Comparison of ENCODE assay signal across 19 mouse cellular contexts in genomic region chr5:33687142-33687541, GRCm38 (mm10). TPM values are rescaled to one million over a fixed set of nuclear protein-coding genes. Genes with fewer than 3 reads are reported as not detected.
A peak's percentile ranks its signal among the peaks of the same experiment; 100 is the strongest.
DNase-seq lines count a peak whose midpoint lies in the region; ATAC-seq and TF ChIP-seq lines count a peak whose summit lies in the region.
"Had no signal": no experiment of that assay in that cellular context is flagged by ENCODE, and none has a peak within 500 bp of the region (broad histone marks: within the 10 kb centered on the region; RNA-seq: fewer than 3 reads in every experiment).

No protein-coding gene starts in this region.

- ATAC-seq in kidney, embryonic 15.5 days (replicated peaks; ENCODE audit: low FRiP score): no peak
- ATAC-seq in liver, embryonic 12.5 days: no peak
- peak; percentile 49 for ATAC-seq in liver, embryonic 15.5 days (ENCODE audit: insufficient read depth)
- peak; percentile 62; the same call in 1 of the 2 replicates for ATAC-seq in stomach, embryonic 15.5 days (ENCODE audit: insufficient read depth, low FRiP score, low read depth)
- no peak for ATAC-seq in forebrain, postnatal 0 days
- ATAC-seq: forebrain, embryonic 15.5 days had no signal

- no peaks in the 10 kb centered on the region for H3K36me3 ChIP-seq in kidney, adult 2 months (ENCODE audit: control insufficient read depth, insufficient read depth, low read length)
- H3K36me3 ChIP-seq in kidney, embryonic 15.5 days: no peaks in the 10 kb centered on the region
- no peaks in the 10 kb centered on the region for H3K36me3 ChIP-seq in liver, adult 2 months (ENCODE audit: control insufficient read depth, insufficient read depth, low read length)
- no peaks in the 10 kb centered on the region for H3K36me3 ChIP-seq in liver, embryonic 12.5 days
- H3K36me3 ChIP-seq in liver, embryonic 15.5 days (replicated peaks): no peaks in the 10 kb centered on the region
- no peaks in the 10 kb centered on the region for H3K36me3 ChIP-seq in stomach, embryonic 15.5 days
- H3K36me3 ChIP-seq in forebrain, postnatal 0 days (ENCODE audit: insufficient read depth): no peaks in the 10 kb centered on the region
- H3K36me3 ChIP-seq: embryonic facial prominence, embryonic 12.5 days; forebrain, embryonic 15.5 days; heart, embryonic 15.5 days had no signal

- TF ChIP-seq POLR2A in kidney, adult 2 months (IDR thresholded peaks at IDR 0.05; ENCODE audit: low read depth, low read length): no peak
- TF ChIP-seq POLR2A in liver, adult 2 months (IDR thresholded peaks at IDR 0.05; ENCODE audit: extremely low read depth, insufficient read depth, low read length): no peak

- 56% methylated on average over 4 of the region's 4 CpGs for WGBS in kidney, adult 2 months
- 79% methylated on average over 4 of the region's 4 CpGs for WGBS in kidney, embryonic 15.5 days
- 35% methylated on average over 4 of the region's 4 CpGs for WGBS in liver, adult 2 months
- WGBS in liver, embryonic 12.5 days (ENCODE audit: insufficient replicate concordance): 69% methylated on average over 4 of the region's 4 CpGs
- 48% methylated on average over 4 of the region's 4 CpGs for WGBS in liver, embryonic 15.5 days (ENCODE audit: insufficient replicate concordance)
- WGBS in stomach, embryonic 15.5 days: 70% methylated on average over 4 of the region's 4 CpGs
- WGBS in forebrain, postnatal 0 days: 64% methylated on average over 4 of the region's 4 CpGs

- H3K9me3 ChIP-seq in kidney, embryonic 15.5 days (replicated peaks): no peaks in the 10 kb centered on the region
- H3K9me3 ChIP-seq in liver, embryonic 12.5 days (replicated peaks): no peaks in the 10 kb centered on the region
- no peaks in the 10 kb centered on the region for H3K9me3 ChIP-seq in liver, embryonic 15.5 days (replicated peaks)
- no peaks in the 10 kb centered on the region for H3K9me3 ChIP-seq in stomach, embryonic 15.5 days
- H3K9me3 ChIP-seq in forebrain, postnatal 0 days (ENCODE audit: low read length): no peaks in the 10 kb centered on the region
- H3K9me3 ChIP-seq: embryonic facial prominence, embryonic 12.5 days; forebrain, embryonic 15.5 days; heart, embryonic 15.5 days had no signal

- H3K79me2 ChIP-seq in liver, adult 2 months (ENCODE audit: control insufficient read depth, insufficient read depth, low read length): no peaks in the 10 kb centered on the region

- H3K4me3 ChIP-seq in kidney, adult 2 months (ENCODE audit: insufficient read depth, low read depth, low read length): no peak overlapping the region
- H3K4me3 ChIP-seq in kidney, embryonic 15.5 days (replicated peaks): no peak overlapping the region
- H3K4me3 ChIP-seq in liver, adult 2 months (ENCODE audit: insufficient read depth, low read depth, low read length): no peak overlapping the region
- no peak overlapping the region for H3K4me3 ChIP-seq in liver, embryonic 12.5 days
- no peak overlapping the region for H3K4me3 ChIP-seq in liver, embryonic 15.5 days (replicated peaks)
- no peak overlapping the region for H3K4me3 ChIP-seq in stomach, embryonic 15.5 days (replicated peaks)
- no peak overlapping the region for H3K4me3 ChIP-seq in forebrain, postnatal 0 days (ENCODE audit: low read depth, low read length)
- H3K4me3 ChIP-seq: embryonic facial prominence, embryonic 12.5 days; forebrain, embryonic 15.5 days; heart, adult 2 months; heart, embryonic 15.5 days had no signal

- no peak overlapping the region for H3K27ac ChIP-seq in kidney, adult 2 months (ENCODE audit: insufficient read depth, low read depth, low read length)
- H3K27ac ChIP-seq in kidney, embryonic 15.5 days: no peak overlapping the region
- H3K27ac ChIP-seq in liver, adult 2 months (replicated peaks; ENCODE audit: insufficient read depth, low read depth, low read length): no peak overlapping the region
- no peak overlapping the region for H3K27ac ChIP-seq in liver, embryonic 12.5 days
- H3K27ac ChIP-seq in liver, embryonic 15.5 days (replicated peaks): no peak overlapping the region
- no peak overlapping the region for H3K27ac ChIP-seq in stomach, embryonic 15.5 days
- H3K27ac ChIP-seq in forebrain, postnatal 0 days (ENCODE audit: low read depth, low read length): no peak overlapping the region
- H3K27ac ChIP-seq: embryonic facial prominence, embryonic 12.5 days; heart, embryonic 15.5 days had no signal

- no peaks in the 10 kb centered on the region for H3K4me1 ChIP-seq in kidney, adult 2 months (ENCODE audit: control insufficient read depth, insufficient read depth, low read length)
- peaks cover 28% of the 10 kb centered on the region for H3K4me1 ChIP-seq in kidney, embryonic 15.5 days
- no peaks in the 10 kb centered on the region; the same call in 1 of the 2 replicates for H3K4me1 ChIP-seq in liver, adult 2 months (ENCODE audit: control insufficient read depth, insufficient read depth, low read length)
- H3K4me1 ChIP-seq in liver, embryonic 12.5 days: peaks cover 39% of the 10 kb centered on the region
- peaks cover 31% of the 10 kb centered on the region for H3K4me1 ChIP-seq in liver, embryonic 15.5 days (replicated peaks)
- peaks cover 26% of the 10 kb centered on the region for H3K4me1 ChIP-seq in stomach, embryonic 15.5 days
- H3K4me1 ChIP-seq in forebrain, postnatal 0 days (ENCODE audit: insufficient read depth): peaks cover 8% of the 10 kb centered on the region

- no peaks in the 10 kb centered on the region for H3K27me3 ChIP-seq in kidney, adult 2 months (replicated peaks; ENCODE audit: control insufficient read depth, insufficient read depth, low read length)
- peaks cover 2% of the 10 kb centered on the region; the same call in 1 of the 2 replicates for H3K27me3 ChIP-seq in kidney, embryonic 15.5 days
- H3K27me3 ChIP-seq in liver, adult 2 months (ENCODE audit: control insufficient read depth, insufficient read depth, low read length): no peaks in the 10 kb centered on the region
- H3K27me3 ChIP-seq in liver, embryonic 12.5 days (replicated peaks): peaks cover 19% of the 10 kb centered on the region
- H3K27me3 ChIP-seq in liver, embryonic 15.5 days: peaks cover 2% of the 10 kb centered on the region
- H3K27me3 ChIP-seq in stomach, embryonic 15.5 days (replicated peaks): no peaks in the 10 kb centered on the region
- no peaks in the 10 kb centered on the region for H3K27me3 ChIP-seq in forebrain, postnatal 0 days (ENCODE audit: insufficient read depth, low read length)
- H3K27me3 ChIP-seq: forebrain, embryonic 15.5 days; heart, embryonic 15.5 days had no signal

- peak; percentile 37 for DNase-seq in kidney, adult 2 months
- peak; percentile 33 for DNase-seq in liver, adult 2 months (ENCODE audit: extremely low read depth, low read depth, low spot score)
- no peak for DNase-seq in layer of hippocampus, postnatal 25 days (ENCODE audit: extremely low spot score in 1 of 2, low spot score in 1 of 2)
- DNase-seq in forebrain, postnatal 0 days: no peak
- DNase-seq: adrenal gland, postnatal 10 days; cerebellum, adult 11-12 months; cerebellum, adult 9-10 months; cerebellum, postnatal 25 days; gastrocnemius, postnatal 10 days; heart, adult 2 months; heart, postnatal 14 days had no signal

- no peak overlapping the region for H3K9ac ChIP-seq in kidney, embryonic 15.5 days
- no peak overlapping the region for H3K9ac ChIP-seq in liver, adult 2 months (ENCODE audit: low read depth, low read length)
- H3K9ac ChIP-seq in liver, embryonic 12.5 days: no peak overlapping the region
- H3K9ac ChIP-seq in liver, embryonic 15.5 days: no peak overlapping the region
- no peak overlapping the region for H3K9ac ChIP-seq in stomach, embryonic 15.5 days
- no peak overlapping the region for H3K9ac ChIP-seq in forebrain, postnatal 0 days
- H3K9ac ChIP-seq: embryonic facial prominence, embryonic 12.5 days; forebrain, embryonic 15.5 days; heart, embryonic 15.5 days had no signal

- no peak overlapping the region for H3K4me2 ChIP-seq in kidney, embryonic 15.5 days
- no peak overlapping the region for H3K4me2 ChIP-seq in liver, embryonic 12.5 days
- H3K4me2 ChIP-seq in liver, embryonic 15.5 days: no peak overlapping the region
- no peak overlapping the region for H3K4me2 ChIP-seq in stomach, embryonic 15.5 days
- H3K4me2 ChIP-seq in forebrain, postnatal 0 days (ENCODE audit: low read depth): no peak overlapping the region
- H3K4me2 ChIP-seq: embryonic facial prominence, embryonic 12.5 days; forebrain, embryonic 15.5 days; heart, embryonic 11.5 days; heart, embryonic 15.5 days had no signal

- no peak for TF ChIP-seq CTCF in kidney, adult 2 months (conservative IDR thresholded peaks at IDR 0.05; ENCODE audit: insufficient read depth, insufficient read length, low read depth, low read length)
- TF ChIP-seq CTCF in liver, adult 2 months (IDR thresholded peaks at IDR 0.05; ENCODE audit: low read depth, low read length): no peak
- TF ChIP-seq CTCF in forebrain, postnatal 0 days (IDR thresholded peaks at IDR 0.05; ENCODE audit: low read depth): no peak

RNA-seq across cellular contexts. Expression of gene Tmem129, which starts 28.9 kb away (rescaled TPM):
- 47.4 and 51.2 TPM in 2 replicates for polyA plus RNA-seq in kidney, adult 2 months (2012; rRNA removed)
- polyA plus RNA-seq in kidney, embryonic 15.5 days (2015; fragmentation: Nextera tagmentation; extraction: Ambion mirVana): 37.4 and 37.5 TPM in 2 replicates
- total RNA-seq in liver, adult 2 months (2014; rRNA removed): 12.0 and 13.8 TPM in 2 replicates
- polyA plus RNA-seq in liver, adult 2 months (2012; rRNA removed): 39.8 and 41.0 TPM in 2 replicates
- polyA plus RNA-seq in liver, embryonic 12.5 days (2016; fragmentation: Nextera tagmentation; extraction: Ambion mirVana): 26.4 and 27.3 TPM in 2 replicates
- 20.6 and 23.1 TPM in 2 replicates for polyA plus RNA-seq in liver, embryonic 15.5 days (2015; fragmentation: Nextera tagmentation; extraction: Ambion mirVana)
- 33.7 and 35.6 TPM in 2 replicates for polyA plus RNA-seq in stomach, embryonic 15.5 days (2015; fragmentation: Nextera tagmentation; extraction: Ambion mirVana)
- total RNA-seq in layer of hippocampus, postnatal 25 days (2021): 10 to 100 TPM; 23.7 to 25.1 TPM
- 20.6 and 23.9 TPM in 2 replicates for total RNA-seq in forebrain, postnatal 0 days (2014; rRNA removed)
- polyA plus RNA-seq in forebrain, postnatal 0 days (2015; fragmentation: Nextera tagmentation; extraction: Ambion mirVana): 15.5 and 20.9 TPM in 2 replicates

RNA-seq across cellular contexts. Expression of gene Tacc3, which starts 29.2 kb away (rescaled TPM):
- polyA plus RNA-seq in kidney, adult 2 months (2012; rRNA removed): 2.3 and 2.6 TPM in 2 replicates
- 192 and 195 TPM in 2 replicates for polyA plus RNA-seq in kidney, embryonic 15.5 days (2015; fragmentation: Nextera tagmentation; extraction: Ambion mirVana)
- total RNA-seq in liver, adult 2 months (2014; rRNA removed): 0.92 and 2.3 TPM in 2 replicates
- polyA plus RNA-seq in liver, adult 2 months (2012; rRNA removed): 0.82 and 1.3 TPM in 2 replicates
- polyA plus RNA-seq in liver, embryonic 12.5 days (2016; fragmentation: Nextera tagmentation; extraction: Ambion mirVana): 199 and 203 TPM in 2 replicates
- 134 and 140 TPM in 2 replicates for polyA plus RNA-seq in liver, embryonic 15.5 days (2015; fragmentation: Nextera tagmentation; extraction: Ambion mirVana)
- 155 and 165 TPM in 2 replicates for polyA plus RNA-seq in stomach, embryonic 15.5 days (2015; fragmentation: Nextera tagmentation; extraction: Ambion mirVana)
- 1 to 10 TPM; 5.2 to 8.3 TPM for total RNA-seq in layer of hippocampus, postnatal 25 days (2021)
- 12.0 and 20.1 TPM in 2 replicates for total RNA-seq in forebrain, postnatal 0 days (2014; rRNA removed)
- polyA plus RNA-seq in forebrain, postnatal 0 days (2015; fragmentation: Nextera tagmentation; extraction: Ambion mirVana): 24.9 and 25.5 TPM in 2 replicates

RNA-seq across cellular contexts. Expression of gene Fgfr3, which starts 34.3 kb away (rescaled TPM):
- polyA plus RNA-seq in kidney, adult 2 months (2012; rRNA removed): 63.7 and 94.9 TPM in 2 replicates
- polyA plus RNA-seq in kidney, embryonic 15.5 days (2015; fragmentation: Nextera tagmentation; extraction: Ambion mirVana): 16.2 and 17.4 TPM in 2 replicates
- total RNA-seq in liver, adult 2 months (2014; rRNA removed): 18.8 and 18.9 TPM in 2 replicates
- polyA plus RNA-seq in liver, adult 2 months (2012; rRNA removed): 47.7 and 57.0 TPM in 2 replicates
- 4.5 and 4.8 TPM in 2 replicates for polyA plus RNA-seq in liver, embryonic 12.5 days (2016; fragmentation: Nextera tagmentation; extraction: Ambion mirVana)
- polyA plus RNA-seq in liver, embryonic 15.5 days (2015; fragmentation: Nextera tagmentation; extraction: Ambion mirVana): 2.7 and 3.0 TPM in 2 replicates
- 25.3 and 29.2 TPM in 2 replicates for polyA plus RNA-seq in stomach, embryonic 15.5 days (2015; fragmentation: Nextera tagmentation; extraction: Ambion mirVana)
- total RNA-seq in layer of hippocampus, postnatal 25 days (2021): 100 to 1,000 TPM; 107 to 123 TPM
- total RNA-seq in forebrain, postnatal 0 days (2014; rRNA removed): 52.2 and 56.6 TPM in 2 replicates
- 11.7 and 22.2 TPM in 2 replicates for polyA plus RNA-seq in forebrain, postnatal 0 days (2015; fragmentation: Nextera tagmentation; extraction: Ambion mirVana)

RNA-seq across cellular contexts. Expression of gene Slbp, which starts 34.8 kb away (rescaled TPM):
- polyA plus RNA-seq in kidney, adult 2 months (2012; rRNA removed): 12.7 and 15.7 TPM in 2 replicates
- polyA plus RNA-seq in kidney, embryonic 15.5 days (2015; fragmentation: Nextera tagmentation; extraction: Ambion mirVana): 238 and 247 TPM in 2 replicates
- 20.7 TPM in 2 replicates for total RNA-seq in liver, adult 2 months (2014; rRNA removed)
- 5.6 and 6.3 TPM in 2 replicates for polyA plus RNA-seq in liver, adult 2 months (2012; rRNA removed)
- 326 and 340 TPM in 2 replicates for polyA plus RNA-seq in liver, embryonic 12.5 days (2016; fragmentation: Nextera tagmentation; extraction: Ambion mirVana)
- 246 and 270 TPM in 2 replicates for polyA plus RNA-seq in liver, embryonic 15.5 days (2015; fragmentation: Nextera tagmentation; extraction: Ambion mirVana)
- 208 and 215 TPM in 2 replicates for polyA plus RNA-seq in stomach, embryonic 15.5 days (2015; fragmentation: Nextera tagmentation; extraction: Ambion mirVana)
- 10 to 100 TPM; 22.4 to 22.5 TPM for total RNA-seq in layer of hippocampus, postnatal 25 days (2021)
- 88.7 and 89.8 TPM in 2 replicates for total RNA-seq in forebrain, postnatal 0 days (2014; rRNA removed)
- polyA plus RNA-seq in forebrain, postnatal 0 days (2015; fragmentation: Nextera tagmentation; extraction: Ambion mirVana): 86.4 and 94.4 TPM in 2 replicates

RNA-seq across cellular contexts. Expression of gene Gm9903, which starts 57.4 kb away (rescaled TPM):
- polyA plus RNA-seq in kidney, adult 2 months (2012; rRNA removed): 0.64 and 0.77 TPM in 2 replicates
- polyA plus RNA-seq in kidney, embryonic 15.5 days (2015; fragmentation: Nextera tagmentation; extraction: Ambion mirVana): 0.36 and 0.79 TPM in 2 replicates
- 0.09 and 0.34 TPM in 2 replicates for total RNA-seq in liver, adult 2 months (2014; rRNA removed)
- 0.06 TPM in 1 of 2 replicates, not detected in the other for polyA plus RNA-seq in liver, adult 2 months (2012; rRNA removed)
- 0.11 and 0.19 TPM in 2 replicates for polyA plus RNA-seq in liver, embryonic 12.5 days (2016; fragmentation: Nextera tagmentation; extraction: Ambion mirVana)
- 0.08 TPM in 2 replicates for polyA plus RNA-seq in liver, embryonic 15.5 days (2015; fragmentation: Nextera tagmentation; extraction: Ambion mirVana)
- 0.17 and 0.58 TPM in 2 replicates for polyA plus RNA-seq in stomach, embryonic 15.5 days (2015; fragmentation: Nextera tagmentation; extraction: Ambion mirVana)
- 1 to 10 TPM in 1 of 2 experiments, under 1 TPM in 1; 0.59 to 1.4 TPM for total RNA-seq in layer of hippocampus, postnatal 25 days (2021)
- 1.00 TPM in 1 of 2 replicates, not detected in the other for total RNA-seq in forebrain, postnatal 0 days (2014; rRNA removed)
- 0.39 and 0.59 TPM in 2 replicates for polyA plus RNA-seq in forebrain, postnatal 0 days (2015; fragmentation: Nextera tagmentation; extraction: Ambion mirVana)

Comparison
In these comparisons a context has a peak if more than half of its experiments do, and no peak if none do; other contexts are left out.
1. ATAC-seq: peak in liver, embryonic 15.5 days (single experiment) and stomach, embryonic 15.5 days (single experiment); none in kidney, embryonic 15.5 days (single experiment), liver, embryonic 12.5 days (single experiment) and forebrain, postnatal 0 days (single experiment).
2. DNase-seq: peak in kidney, adult 2 months (single experiment) and liver, adult 2 months (single experiment); none in layer of hippocampus, postnatal 25 days (0 of 2) and forebrain, postnatal 0 days (single experiment).